Mouse (Mus musculus) thymus, postnatal 25 days (tissue): ENCODE results near the gene Csrnp1.
"Not testable (repeated sequence)": the region's sequence is repeated elsewhere in the genome, so short reads cannot be mapped to it uniquely, and the experiment has no call there.

ENCODE experiments used
- DNase-seq: peaks from one replicate; pipeline ENCODE4 v3.0.0; 2022

Csrnp1 gene

DNA sequence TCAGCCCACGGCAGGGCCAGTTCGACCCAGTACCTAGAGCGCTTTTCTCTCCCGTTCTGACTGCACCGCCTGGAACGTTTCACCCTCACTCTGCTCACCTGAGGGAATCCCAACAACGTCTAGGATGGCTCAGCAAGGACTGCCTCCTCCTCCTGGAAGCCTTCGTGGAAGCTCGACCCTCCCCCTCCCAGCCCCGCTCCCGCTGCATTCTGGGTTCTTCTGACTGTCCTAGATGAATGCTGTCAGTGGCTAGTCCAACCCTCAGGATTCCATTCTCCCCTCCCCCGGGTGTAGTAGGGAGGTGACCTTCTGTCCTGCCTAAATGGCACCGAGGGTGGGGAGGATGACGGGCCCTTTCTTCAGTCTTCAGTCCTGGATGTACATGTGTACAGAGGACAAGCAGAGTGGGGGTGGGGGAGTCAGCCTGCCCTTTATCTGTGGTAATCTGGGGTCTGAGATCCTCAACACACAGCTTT lies at the start of gene Csrnp1:
Gene Csrnp1, minus strand, starts transcription at position 123 of the 476 bp plus-strand sequence.
- peak; percentile 58 for DNase-seq

DNA sequence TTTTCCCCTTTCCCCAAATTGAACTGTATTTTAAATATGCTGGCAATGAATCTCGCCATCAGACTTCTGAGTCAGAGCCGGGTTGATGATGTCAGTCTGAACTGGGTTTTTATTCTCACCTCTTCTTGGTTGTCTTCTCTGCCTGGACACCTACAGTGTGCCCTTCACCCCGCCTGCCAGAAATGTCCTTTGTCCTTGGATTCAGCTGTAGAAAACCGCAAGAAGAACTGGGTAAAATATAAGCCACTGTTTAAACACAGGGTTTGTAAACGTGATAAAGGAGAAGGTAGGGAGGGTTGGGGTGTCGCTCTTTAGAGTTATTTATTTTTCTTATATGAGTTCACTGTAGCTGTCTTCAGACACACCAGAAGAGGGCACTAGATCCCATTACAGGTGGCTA lies 48.3 kb upstream of the Csrnp1 start:
- DNase-seq, result no peak

DNA sequence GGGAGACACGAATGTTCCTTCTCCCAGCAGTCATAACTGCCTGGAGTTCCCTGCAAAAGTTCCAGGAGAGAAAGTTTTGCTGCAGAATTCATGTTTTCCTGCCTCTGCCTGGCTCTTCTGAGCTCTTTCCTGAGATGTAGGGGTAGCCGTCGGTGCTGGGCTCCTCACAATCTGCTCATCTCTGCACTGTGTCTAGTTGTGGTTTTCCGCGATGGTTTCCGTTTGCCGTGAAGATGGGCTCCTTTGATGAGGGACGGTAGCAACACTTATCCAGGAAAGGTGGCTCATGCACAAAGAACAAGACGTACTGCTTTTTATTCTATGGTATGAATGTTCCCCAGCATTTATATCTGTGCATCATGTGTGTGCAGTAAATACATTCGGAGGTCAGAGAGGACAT lies 46.0 kb upstream of the Csrnp1 start:
- peak; percentile 62 for DNase-seq

DNA sequence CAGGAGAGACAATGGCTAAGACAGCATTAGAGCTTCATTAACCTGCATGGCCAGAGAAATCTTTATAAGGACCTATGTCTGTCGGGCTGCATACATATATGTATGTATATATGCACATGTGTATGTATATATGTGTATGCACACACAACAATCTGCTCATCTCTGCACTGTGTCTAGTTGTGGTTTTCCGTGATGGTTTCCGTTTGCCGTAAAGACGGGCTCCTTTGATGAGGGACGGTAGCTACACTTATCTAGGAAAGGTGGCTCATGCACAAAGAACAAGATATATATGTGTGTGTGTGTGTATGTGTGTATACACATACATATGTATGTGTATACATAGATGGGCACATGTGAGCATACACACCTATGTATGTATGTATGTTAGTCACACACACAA lies 45.4 kb upstream of the Csrnp1 start:
- DNase-seq, result no peak

DNA sequence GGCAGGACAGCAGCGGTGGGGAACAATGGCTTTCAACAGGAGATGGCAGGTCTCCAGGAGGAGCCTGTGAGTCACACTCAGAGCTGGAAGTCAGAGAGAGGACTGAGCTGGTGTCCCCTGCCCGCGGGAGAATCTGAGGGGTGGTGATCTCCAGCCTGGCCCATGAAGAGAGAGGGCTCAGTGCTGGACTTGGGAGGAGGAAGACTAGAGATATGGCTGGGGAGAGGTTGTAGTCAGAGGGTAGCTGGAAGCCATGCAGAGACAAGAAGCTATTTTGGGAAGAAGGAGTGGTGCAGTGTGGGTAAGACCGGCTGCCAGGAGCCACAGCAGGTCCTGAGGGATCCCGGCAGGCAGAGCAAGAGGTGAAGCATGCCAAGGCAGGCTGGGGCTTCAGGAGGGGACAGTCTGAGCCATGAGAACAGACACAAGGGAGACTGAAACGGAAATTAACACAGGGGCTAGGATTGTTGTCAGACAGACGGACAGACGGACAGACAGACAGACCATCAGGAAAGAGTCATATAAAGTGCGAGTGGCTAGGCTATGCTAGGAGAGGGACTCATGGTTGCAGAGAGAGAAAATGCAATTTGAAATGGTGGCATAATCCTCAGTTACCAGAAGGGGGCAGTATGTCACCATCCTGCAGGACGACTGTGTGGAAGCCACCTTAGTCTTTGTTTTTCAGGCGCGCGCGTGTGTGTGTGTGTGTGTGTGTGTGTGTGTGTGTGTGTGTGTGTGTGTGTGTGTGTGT lies 43.1 kb upstream of the Csrnp1 start:
- DNase-seq, result peak; percentile 61

DNA sequence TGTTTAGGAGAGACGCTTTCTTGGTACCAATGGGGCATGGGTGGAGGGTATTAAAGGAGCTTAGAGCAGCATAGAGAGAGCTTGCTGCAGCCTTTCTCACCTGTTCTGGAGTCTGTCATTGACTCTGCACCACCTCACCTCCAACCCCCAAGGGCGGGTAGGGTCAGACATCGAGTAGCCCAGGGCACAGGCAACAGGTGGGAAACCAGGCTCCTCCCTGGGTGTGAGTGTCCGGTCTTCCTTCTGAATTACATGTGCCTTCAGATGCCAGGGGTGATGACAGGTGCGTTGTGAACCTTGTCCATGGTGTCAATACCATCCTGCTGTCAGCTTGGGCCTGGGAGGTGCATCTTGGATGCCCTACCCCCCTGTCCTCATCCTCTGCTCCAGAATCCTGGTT lies 40.2 kb upstream of the Csrnp1 start:
- no peak for DNase-seq

DNA sequence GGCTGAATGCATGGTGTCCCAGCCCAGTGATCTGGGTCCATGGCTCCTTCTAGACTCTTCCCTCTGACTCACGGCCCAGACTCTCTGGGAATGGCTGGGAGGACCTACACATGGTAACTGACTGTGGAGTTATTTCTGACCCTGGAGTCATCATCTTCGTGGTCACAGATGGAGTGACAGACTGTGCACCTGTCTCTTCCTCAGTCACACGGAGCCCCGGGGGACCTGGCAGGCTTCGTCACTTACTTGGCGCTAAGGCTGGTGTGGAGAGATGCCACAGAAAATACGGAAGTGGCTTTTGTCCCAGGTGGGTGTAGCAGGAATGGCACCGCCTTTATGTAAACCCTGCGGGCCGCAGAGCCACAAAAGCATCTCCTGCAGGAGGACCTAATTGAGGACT lies 39.7 kb upstream of the Csrnp1 start:
- DNase-seq, result no peak

DNA sequence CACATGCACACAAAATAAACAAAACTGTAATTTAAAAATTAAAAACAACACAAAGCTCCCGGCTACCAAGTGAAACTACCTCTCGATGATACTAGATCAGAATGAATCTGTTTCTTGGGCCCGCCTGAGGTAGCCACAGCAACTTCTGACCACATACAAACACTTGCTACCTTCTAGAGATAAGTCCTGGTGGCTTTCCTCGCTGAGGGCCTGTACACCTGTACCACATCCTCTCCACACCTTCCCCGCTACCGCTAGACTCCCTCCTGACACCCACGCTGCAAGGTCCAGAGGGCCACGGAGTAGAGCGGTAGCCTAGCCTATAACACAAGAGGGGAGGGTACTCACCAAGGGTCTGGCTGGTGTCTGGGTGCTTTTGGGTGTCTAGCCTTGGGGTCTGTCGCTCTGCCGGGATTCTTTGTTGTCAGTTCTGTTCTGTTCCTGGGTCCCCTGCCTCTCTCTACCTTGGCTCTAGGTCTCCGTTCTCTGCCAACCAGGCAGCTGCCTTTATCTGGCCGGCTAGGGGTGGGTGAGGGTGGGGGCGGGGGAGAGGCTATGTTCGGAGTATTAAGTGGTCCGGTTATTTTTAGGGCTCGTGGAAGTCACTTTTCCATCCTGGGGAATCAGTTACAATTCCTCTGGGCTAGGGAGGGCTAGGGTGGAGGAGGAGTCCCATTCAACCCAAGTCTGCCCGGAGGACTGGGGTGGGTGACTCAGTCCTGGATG lies 38.8 kb upstream of the Csrnp1 start, which contains the start of gene Xirp1:
Gene Xirp1, minus strand, starts transcription at position 513 of the 726 bp plus-strand sequence.
- DNase-seq, result no peak

DNA sequence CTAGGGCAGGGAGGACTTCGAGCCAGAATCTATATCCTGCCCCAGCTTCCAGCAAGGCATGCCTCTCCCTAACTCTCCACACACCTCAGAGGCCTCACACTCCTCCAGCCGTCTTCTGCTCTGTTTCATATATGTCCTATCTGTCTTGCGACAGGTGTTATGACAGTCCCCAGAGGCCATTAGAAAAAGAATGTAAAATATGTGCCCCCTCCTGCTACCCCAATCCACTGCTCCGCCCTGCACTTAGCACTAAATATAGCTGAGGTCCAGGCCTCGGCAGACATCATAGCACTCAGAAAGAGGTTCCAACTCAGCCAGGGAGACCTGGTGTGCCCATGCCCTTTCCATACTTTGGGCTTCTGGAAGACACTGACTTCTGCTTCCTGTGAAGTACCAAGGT lies 36.7 kb upstream of the Csrnp1 start:
- DNase-seq, result no peak

DNA sequence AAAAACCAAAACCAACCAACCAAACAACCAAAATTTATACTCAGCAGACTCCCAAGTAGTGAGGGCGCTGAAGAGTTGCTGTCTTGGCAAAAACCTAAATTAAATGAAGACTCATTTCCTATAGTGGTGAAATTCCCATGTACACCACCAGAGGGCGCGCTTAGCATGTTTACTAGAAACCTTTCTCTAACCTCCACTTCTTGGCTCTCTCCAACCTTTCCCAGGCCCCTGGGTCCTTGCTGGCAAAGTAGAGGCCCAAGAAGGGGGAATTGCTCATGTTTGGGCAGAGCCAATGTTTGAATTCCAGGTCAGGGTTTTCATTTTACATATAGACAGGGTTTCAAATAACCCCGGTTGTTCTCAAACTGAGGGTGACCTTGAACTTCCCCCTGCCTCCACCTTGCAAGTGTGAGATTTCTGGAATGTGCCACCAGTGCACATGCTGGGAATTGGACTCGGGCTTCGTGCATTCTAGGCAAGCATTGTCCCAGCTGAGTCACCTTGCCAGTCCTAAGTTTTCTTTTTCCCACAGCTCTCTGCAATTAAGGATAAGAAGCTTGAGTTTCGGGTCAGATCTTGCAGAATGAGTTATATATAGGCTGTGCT lies 35.9 kb upstream of the Csrnp1 start:
- peak; percentile 78 for DNase-seq

DNA sequence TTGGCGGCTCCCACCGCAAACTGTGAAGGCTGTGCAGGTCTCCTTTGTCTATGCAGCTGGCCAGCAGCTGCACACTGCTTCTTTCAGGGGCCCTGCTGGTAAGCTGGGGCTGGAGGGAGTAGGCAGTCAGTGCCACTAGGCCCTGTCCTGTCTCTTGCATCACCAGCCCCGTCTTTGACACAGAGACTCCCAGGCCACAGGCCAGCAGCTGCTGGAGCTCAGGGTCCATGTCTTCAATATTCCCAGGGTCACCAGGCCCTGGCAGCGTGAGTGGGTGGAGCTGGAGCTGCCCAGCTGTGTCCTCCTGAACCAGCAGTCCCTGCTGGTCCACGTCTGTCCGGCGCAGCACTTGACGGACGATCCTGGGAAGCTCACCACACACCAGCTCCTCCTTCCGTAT lies 32.5 kb upstream of the Csrnp1 start:
- no peak for DNase-seq

DNA sequence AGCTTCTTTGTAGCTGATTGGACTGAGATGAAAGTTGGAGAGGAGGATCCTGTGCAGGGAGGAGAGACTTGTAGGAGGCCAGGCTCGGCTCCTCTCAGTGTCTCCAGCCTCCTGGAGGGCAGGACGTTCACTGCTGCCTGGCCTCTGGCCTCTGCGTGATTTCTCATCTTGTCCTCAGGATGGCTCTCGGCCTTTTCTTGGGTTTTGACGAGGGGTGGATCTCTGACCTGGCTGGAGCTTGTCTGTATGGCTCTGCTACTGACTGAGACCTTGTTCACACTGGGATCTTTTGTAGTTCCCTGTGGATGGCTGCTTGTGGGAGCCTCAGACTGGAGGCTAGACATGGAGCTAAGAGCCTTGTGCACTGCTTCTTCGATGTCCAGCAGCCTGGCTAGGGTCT lies 30.4 kb upstream of the Csrnp1 start:
- DNase-seq, result no peak

DNA sequence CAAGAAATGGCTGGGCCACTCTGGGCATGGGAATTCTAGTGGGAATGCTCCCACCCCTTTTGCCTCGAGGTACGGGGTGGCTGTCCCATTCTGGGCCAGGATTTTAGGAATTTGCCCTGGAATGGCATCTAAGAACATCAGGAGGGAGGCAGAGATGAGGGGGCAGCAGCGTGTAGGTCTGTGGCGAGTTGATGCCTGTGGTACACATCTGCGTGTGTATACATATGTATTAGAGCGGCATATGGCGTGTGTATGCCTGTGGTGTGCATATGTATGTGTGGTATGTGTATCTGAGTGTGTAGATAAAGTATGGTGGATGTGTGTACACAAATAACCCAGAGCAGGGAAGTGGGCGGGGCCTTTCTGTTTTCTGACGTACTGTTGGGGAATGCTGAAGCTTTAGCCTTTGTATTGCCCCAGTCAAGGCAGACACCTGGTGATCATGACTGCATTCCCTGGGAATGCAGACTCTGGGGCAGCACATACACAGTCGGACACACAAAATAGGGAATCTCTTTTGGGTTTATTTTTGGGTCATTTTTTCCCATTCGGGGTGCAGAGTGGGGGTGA lies 28.9 kb upstream of the Csrnp1 start:
- DNase-seq, result no peak

DNA sequence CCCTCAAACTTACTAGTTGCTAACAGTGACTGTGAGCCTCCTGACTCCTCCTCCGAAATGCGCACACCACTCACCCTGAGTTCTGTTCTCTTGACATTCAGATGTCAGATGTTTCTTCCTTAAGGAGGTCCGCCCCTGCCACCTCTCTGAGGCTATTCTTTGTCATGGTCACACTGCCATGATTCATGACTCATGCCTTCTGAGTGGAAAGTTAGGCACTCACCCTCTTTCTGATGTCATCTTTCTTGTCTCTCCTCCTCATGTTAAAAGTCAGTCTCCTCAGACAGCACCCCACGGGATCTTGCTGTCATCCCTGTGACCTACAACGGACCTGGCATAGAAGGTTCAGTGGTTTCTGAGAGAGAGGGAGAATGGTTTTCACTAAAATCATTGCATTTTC lies 28.3 kb upstream of the Csrnp1 start:
- DNase-seq, result no peak

DNA sequence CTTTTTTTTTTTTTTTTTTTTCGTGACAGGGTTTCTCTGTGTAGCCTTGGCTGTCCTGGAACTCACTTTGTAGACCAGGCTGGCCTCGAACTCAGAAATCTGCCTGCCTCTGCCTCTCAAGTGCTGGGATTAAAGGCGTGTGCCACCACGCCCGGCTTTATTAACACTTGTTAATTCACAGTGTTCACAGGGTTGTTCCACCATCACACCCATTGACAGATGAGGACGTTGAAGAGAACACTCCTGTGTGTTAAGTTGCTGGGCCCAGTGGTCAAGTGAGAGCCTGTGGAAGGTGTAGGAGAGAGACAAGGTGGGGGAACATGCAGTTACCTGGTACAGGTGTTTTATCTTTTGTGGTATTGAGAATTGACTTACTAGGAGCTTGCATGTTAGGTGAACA lies 27.7 kb upstream of the Csrnp1 start:
- not testable (repeated sequence) for DNase-seq

DNA sequence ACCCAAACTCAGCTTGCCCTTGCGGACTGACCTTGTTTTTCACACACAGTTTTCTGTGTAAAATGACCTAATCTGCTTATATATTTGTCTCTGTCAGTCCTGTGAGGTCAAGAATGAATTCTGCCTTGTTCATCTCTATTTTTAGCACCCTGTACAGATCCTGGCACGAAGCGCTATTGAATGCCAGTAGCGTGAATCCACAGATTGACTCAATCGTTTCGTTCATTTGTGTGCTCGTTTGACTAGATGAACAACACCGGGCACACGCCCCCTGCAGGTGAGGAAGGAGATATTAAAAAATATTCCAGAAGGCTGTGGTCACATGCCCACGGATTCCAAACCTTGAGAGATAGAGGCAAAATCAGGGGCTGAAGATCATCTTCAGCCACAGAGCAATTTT lies 27.1 kb upstream of the Csrnp1 start:
- peak; percentile 70 for DNase-seq

DNA sequence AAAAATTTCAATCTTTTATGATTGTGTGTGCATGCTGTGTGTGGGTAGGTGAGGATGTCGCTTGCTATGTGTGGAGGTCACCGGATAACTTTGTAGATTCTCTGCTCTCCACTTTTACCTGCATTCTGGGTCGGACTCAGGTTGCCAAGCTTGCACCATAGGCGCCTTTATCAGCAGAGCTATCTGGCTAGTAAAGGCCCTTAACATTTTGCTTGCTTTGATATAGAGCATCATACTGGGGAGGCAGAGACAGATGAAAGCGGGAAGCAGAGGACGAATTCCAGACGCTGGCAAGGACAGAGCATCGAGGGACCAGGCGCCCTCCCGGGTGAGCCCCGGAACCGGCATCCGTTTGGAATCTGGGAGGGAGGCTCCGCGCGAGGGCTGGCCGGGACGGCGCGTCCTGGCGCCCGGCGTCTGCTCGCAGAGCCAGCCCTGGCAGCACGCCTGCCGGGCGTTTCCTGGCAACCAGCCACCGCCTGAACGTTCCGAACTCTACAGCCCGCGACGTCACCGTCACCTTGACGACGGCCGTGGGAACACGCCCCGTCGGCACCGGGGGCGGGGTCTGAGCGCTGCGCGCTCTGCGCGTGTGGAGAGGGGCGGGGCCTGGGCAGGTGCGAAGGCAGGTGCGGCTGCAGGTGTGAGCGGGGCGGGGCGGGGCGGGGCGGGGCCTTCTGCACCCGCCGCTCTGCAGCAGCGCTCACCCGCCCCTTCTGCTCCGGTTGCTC lies 26.5 kb upstream of the Csrnp1 start:
- peak; percentile 97 for DNase-seq

DNA sequence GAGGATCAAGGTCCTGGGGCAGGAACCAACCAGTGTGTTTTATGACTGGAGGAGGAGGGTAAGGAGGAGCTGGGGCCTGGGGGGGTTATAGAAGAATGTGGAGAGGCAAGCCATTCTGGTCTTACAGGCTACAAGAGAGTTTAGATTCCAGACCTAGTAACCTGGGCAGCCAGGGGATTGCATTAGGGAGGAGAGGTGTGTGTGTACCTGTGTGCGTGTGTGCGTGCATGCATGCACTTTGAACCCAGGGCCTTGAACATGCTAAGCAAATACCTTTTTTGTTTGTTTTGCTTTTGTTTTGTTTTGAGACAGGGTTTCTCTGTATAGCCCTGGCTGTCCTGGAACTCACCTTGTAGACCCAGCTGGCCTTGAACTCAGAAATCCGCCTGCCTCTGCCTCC lies 25.4 kb upstream of the Csrnp1 start:
- no peak for DNase-seq

DNA sequence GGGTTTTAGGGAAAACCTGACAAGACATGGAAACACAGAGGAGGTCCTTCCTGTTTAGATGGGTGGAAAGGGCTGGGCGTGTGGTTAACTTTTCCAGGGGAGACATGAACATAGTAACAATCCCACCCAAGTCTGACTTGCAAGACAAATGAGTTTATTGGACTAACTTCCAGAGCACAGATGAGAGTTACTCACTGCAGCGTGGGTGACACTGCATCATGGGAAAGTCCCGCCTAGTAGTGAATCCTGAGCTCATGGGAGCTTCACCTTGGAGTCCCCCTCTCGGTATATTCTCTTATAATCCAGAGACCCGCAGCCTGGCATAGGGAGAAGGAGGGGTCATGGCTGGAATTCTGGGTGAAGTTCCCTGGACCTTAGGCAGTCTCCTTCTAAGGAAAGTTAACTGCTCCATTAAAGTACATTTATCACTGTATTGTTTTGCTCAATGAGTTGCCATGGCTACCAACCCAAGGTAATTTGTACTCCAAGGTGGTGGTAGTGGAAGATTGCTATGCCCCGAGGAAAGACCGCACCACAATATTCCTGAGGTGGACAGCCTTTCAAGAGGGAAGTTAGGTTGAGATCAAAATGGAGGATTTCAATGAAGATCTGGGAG lies 24.9 kb upstream of the Csrnp1 start:
- no peak for DNase-seq

DNA sequence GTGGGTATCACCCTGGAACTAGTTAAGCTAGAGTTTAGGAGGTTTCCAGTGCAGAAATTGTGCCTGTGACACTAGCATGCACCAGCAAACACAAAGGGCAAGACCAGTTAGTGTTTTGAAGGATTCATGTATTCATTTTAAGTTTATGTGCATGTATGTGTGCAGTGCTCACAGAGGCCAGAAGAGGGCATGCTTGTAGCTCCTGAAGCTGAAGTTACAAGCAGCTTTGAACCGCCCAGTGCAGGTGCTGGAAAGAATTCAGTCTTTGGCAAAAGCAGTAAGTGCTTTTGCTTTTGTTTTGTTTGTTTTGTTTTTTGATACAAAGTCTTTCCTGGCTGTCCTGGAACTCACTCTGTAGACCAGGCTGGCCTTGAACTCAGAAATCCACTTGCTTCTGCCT lies 23.4 kb upstream of the Csrnp1 start:
- no peak for DNase-seq

DNA sequence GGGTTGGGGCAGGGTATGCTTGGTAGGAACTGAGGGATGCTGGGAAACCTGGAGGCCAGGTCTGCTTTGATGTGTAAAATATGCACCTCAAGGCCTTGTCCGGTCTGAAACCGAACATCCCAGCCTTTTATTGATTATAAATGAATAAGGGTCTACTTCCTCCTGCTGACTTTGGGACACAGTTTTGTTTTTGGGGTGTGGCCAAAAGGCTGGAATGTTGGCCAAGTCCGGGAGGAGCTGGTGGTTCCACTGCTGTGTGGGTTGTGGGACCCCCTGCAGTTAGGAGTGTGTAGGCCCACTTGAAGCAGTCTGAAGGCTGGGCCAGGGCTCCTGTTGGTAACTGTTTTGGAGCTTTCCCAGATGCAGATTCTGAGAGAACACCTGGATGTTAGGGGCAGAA lies 21.5 kb upstream of the Csrnp1 start:
- DNase-seq, result no peak

DNA sequence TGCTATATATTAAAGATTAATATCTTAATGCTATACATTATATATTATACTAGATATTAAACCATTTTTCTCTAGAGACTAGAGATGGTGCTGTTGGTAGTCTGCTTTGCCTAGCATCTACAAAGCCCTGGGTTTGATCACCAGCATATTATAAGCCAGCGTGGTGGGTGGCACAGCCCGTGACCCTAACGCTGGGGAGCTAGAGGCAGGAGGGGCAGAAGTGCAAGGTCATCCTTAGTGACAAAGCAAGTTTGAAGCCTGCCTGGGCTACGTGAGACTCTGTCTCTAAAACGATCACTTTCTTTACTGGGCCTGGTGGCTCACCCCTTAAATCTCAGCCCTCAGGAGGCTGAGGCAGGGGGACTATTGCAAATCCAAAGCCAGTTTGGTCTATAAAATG lies 18.4 kb upstream of the Csrnp1 start:
- no peak for DNase-seq
